Mouse (Mus musculus): Measurements from ENCODE around the gene Bloc1s1. TPM values are rescaled to one million over a fixed set of nuclear protein-coding genes. Genes with fewer than 3 reads are reported as not detected.

Bloc1s1 gene
- total RNA-seq (2021): 100 to 1,000 TPM; 181 to 201 TPM
- polyA plus RNA-seq (2012; rRNA removed): 229 and 234 TPM in 2 replicates
- long read RNA-seq, transcript Bloc1s1-201 (4 exons, 550 nt): major isoform, 111 of 115 reads
- long read RNA-seq, partial matches to known transcripts: 1 of 115 reads
- long read RNA-seq, other reads (novel, unspliced or antisense): 3 of 115 reads

GRCm38 (mm10) chr10:128923935-128924334 is at the start of gene Bloc1s1:
Gene Bloc1s1 (minus strand): TSS chr10:128924035.
- Histone ChIP-seq H3K36me3 (ENCODE audit: control insufficient read depth, insufficient read depth, low read length) (no peaks in the 10 kb centered on the region), H3K27me3 (ENCODE audit: control insufficient read depth, insufficient read depth, low read length) (no peaks in the 10 kb centered on the region), H3K27ac (peak within 1 kb of the TSS; percentile 98), H3K4me3 (peak within 1 kb of the TSS; percentile 95), H3K4me1 (ENCODE audit: control insufficient read depth, insufficient read depth, low read length) (peaks cover 17% of the 10 kb centered on the region), H3K9ac (ENCODE audit: low read depth, low read length) (peak within 1 kb of the TSS; percentile 90), H3K79me2 (replicated peaks; ENCODE audit: control insufficient read depth, insufficient read depth, low read length) (no peaks in the 10 kb centered on the region)
- TF ChIP-seq CTCF (IDR thresholded peaks at IDR 0.05): no peak
- TF ChIP-seq EP300 (IDR thresholded peaks at IDR 0.05; ENCODE audit: insufficient read depth, low read depth, low read length): no peak
- TF ChIP-seq POLR2A (IDR thresholded peaks at IDR 0.05; ENCODE audit: insufficient read depth, low read depth, low read length): no peak
- 41% methylated on average over 9 of the region's 9 CpGs for WGBS
- intact Hi-C loops (cut with DNase I): no loop called here
- DNase-seq: no peak

DNA sequence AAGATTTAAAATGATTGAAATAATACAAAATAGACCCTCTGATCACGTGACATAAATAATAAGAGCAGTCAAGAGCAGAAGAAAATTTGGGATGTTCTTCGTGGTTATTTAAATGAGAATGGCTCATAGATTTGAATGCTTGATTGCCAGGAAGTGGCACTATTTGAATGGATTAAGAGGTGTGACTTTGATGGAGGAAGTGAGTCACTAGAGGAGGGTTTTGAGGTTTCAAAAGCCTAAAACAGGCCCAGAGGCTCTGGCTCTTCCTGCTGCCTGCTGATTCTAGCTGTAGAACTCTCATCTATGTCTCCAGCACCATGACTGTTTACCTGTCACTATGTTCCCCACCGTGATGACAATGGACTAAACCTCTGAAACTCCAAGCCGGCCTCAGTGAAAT is 49.0 kb upstream of the Bloc1s1 start:
- no peak for TF ChIP-seq POLR2A (IDR thresholded peaks at IDR 0.05; ENCODE audit: insufficient read depth, low read depth, low read length)
- no peak for TF ChIP-seq CTCF (IDR thresholded peaks at IDR 0.05)
- no peak for TF ChIP-seq EP300 (IDR thresholded peaks at IDR 0.05; ENCODE audit: insufficient read depth, low read depth, low read length)
- Histone ChIP-seq H3K36me3 (ENCODE audit: control insufficient read depth, insufficient read depth, low read length) (no peaks in the 10 kb centered on the region), H3K9ac (ENCODE audit: low read depth, low read length) (no peak overlapping the region), H3K27me3 (ENCODE audit: control insufficient read depth, insufficient read depth, low read length) (no peaks in the 10 kb centered on the region), H3K27ac (no peak overlapping the region), H3K79me2 (replicated peaks; ENCODE audit: control insufficient read depth, insufficient read depth, low read length) (no peaks in the 10 kb centered on the region), H3K4me3 (no peak overlapping the region), H3K4me1 (ENCODE audit: control insufficient read depth, insufficient read depth, low read length) (peaks cover 2% of the 10 kb centered on the region; the same call in 1 of the 2 replicates)
- DNase-seq: no peak
- WGBS: 77% methylated on average over 4 of the region's 4 CpGs
- intact Hi-C loops (cut with DNase I): no loop called here

DNA sequence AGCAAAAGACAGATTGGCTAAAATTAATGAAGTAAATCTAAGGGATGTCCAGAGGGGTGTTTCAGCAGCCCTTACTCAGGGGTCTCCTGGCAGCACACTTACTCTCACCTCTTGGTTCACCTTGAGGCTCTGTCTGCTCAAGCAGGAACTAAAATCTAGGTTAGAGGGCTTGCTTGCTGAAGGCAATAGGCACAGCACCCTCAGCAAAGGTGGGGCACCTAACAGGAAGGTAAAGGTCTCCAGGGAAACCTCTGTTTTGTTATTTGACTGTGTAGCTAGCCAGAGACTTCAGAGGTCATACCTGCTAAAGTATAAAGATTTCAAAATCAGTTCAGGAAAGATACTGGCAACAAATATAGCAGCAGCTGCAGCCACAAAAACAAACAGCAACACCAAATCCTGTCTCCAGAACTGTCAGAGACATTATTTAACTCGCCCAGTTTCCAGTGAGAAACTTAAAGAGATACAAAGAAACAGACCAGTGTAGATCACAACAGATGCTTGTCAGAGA is 47.0 kb upstream of the Bloc1s1 start:
- 30% methylated on average over 1 of the region's 1 CpGs for WGBS
- no peaks in the 10 kb centered on the region for H3K79me2 ChIP-seq (replicated peaks; ENCODE audit: control insufficient read depth, insufficient read depth, low read length)

GRCm38 (mm10) chr10:128968341-128968749 is 44.5 kb upstream of the Bloc1s1 start:
- H3K4me1 ChIP-seq (ENCODE audit: control insufficient read depth, insufficient read depth, low read length): no peaks in the 10 kb centered on the region
- H3K27me3 ChIP-seq (ENCODE audit: control insufficient read depth, insufficient read depth, low read length): no peaks in the 10 kb centered on the region
- H3K9ac ChIP-seq (ENCODE audit: low read depth, low read length): no peak overlapping the region
- no peaks in the 10 kb centered on the region for H3K79me2 ChIP-seq (replicated peaks; ENCODE audit: control insufficient read depth, insufficient read depth, low read length)
- TF ChIP-seq EP300 (IDR thresholded peaks at IDR 0.05; ENCODE audit: insufficient read depth, low read depth, low read length): no peak
- no peak for TF ChIP-seq POLR2A (IDR thresholded peaks at IDR 0.05; ENCODE audit: insufficient read depth, low read depth, low read length)
- no peak for TF ChIP-seq CTCF (IDR thresholded peaks at IDR 0.05)
- no peak for DNase-seq
- 35% methylated on average over 1 of the region's 1 CpGs for WGBS
- intact Hi-C loops (cut with DNase I): no loop called here
- H3K4me3 ChIP-seq: no peak overlapping the region
- H3K36me3 ChIP-seq (ENCODE audit: control insufficient read depth, insufficient read depth, low read length): no peaks in the 10 kb centered on the region
- H3K27ac ChIP-seq: no peak overlapping the region

More for the DNA sequence above, 47.0 kb upstream of the Bloc1s1 start:
- intact Hi-C loops (cut with DNase I): no loop called here
- no peak overlapping the region for H3K9ac ChIP-seq (ENCODE audit: low read depth, low read length)
- TF ChIP-seq POLR2A (IDR thresholded peaks at IDR 0.05; ENCODE audit: insufficient read depth, low read depth, low read length) (no peak), EP300 (IDR thresholded peaks at IDR 0.05; ENCODE audit: insufficient read depth, low read depth, low read length) (no peak), CTCF (IDR thresholded peaks at IDR 0.05) (no peak)
- H3K4me1 ChIP-seq (ENCODE audit: control insufficient read depth, insufficient read depth, low read length): no peaks in the 10 kb centered on the region
- DNase-seq: no peak
- no peaks in the 10 kb centered on the region for H3K27me3 ChIP-seq (ENCODE audit: control insufficient read depth, insufficient read depth, low read length)
- no peak overlapping the region for H3K27ac ChIP-seq
- no peak overlapping the region for H3K4me3 ChIP-seq
- H3K36me3 ChIP-seq (ENCODE audit: control insufficient read depth, insufficient read depth, low read length): no peaks in the 10 kb centered on the region

DNA sequence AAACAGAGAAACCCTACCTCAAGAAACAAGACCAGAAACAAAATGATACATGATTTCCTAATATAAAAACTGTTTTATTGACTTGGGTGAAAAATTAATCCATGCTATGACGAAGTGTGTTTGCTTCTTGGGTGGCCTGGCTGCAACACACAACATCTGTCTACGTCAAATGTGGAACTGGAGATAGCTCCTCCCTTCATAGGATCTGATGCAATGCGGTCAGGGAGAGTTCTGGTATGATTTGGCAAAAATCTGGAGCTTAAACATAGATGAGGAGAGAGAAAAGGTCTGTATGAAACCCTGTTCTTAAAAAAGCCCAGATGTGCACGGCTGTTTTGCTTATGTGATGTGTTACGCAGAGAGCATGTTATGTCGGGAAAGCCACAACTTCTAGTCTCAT is 42.0 kb upstream of the Bloc1s1 start:
- Histone ChIP-seq H3K79me2 (replicated peaks; ENCODE audit: control insufficient read depth, insufficient read depth, low read length) (no peaks in the 10 kb centered on the region), H3K36me3 (ENCODE audit: control insufficient read depth, insufficient read depth, low read length) (no peaks in the 10 kb centered on the region), H3K27me3 (ENCODE audit: control insufficient read depth, insufficient read depth, low read length) (no peaks in the 10 kb centered on the region), H3K4me3 (no peak overlapping the region), H3K27ac (no peak overlapping the region), H3K4me1 (ENCODE audit: control insufficient read depth, insufficient read depth, low read length) (no peaks in the 10 kb centered on the region), H3K9ac (ENCODE audit: low read depth, low read length) (no peak overlapping the region)
- no peak for TF ChIP-seq EP300 (IDR thresholded peaks at IDR 0.05; ENCODE audit: insufficient read depth, low read depth, low read length)
- no peak for TF ChIP-seq CTCF (IDR thresholded peaks at IDR 0.05)
- TF ChIP-seq POLR2A (IDR thresholded peaks at IDR 0.05; ENCODE audit: insufficient read depth, low read depth, low read length): no peak
- WGBS: 80% methylated on average over 6 of the region's 6 CpGs
- DNase-seq: no peak
- intact Hi-C loops (cut with DNase I): no loop called here

- Histone ChIP-seq H3K9ac (ENCODE audit: low read depth, low read length) (no peak overlapping the region), H3K27ac (no peak overlapping the region), H3K4me1 (ENCODE audit: control insufficient read depth, insufficient read depth, low read length) (no peaks in the 10 kb centered on the region), H3K79me2 (replicated peaks; ENCODE audit: control insufficient read depth, insufficient read depth, low read length) (no peaks in the 10 kb centered on the region), H3K36me3 (ENCODE audit: control insufficient read depth, insufficient read depth, low read length) (no peaks in the 10 kb centered on the region), H3K27me3 (ENCODE audit: control insufficient read depth, insufficient read depth, low read length) (no peaks in the 10 kb centered on the region), H3K4me3 (no peak overlapping the region)
- no peak for DNase-seq
- TF ChIP-seq EP300 (IDR thresholded peaks at IDR 0.05; ENCODE audit: insufficient read depth, low read depth, low read length) (no peak), CTCF (IDR thresholded peaks at IDR 0.05) (no peak), POLR2A (IDR thresholded peaks at IDR 0.05; ENCODE audit: insufficient read depth, low read depth, low read length) (no peak)
- 70% methylated on average over 2 of the region's 2 CpGs for WGBS
- intact Hi-C loops (cut with DNase I): no loop called here
Measured at GRCm38 (mm10) chr10:128964961-128965360, 41.1 kb upstream of the Bloc1s1 start.
